Mouse (Mus musculus) heart, postnatal 14 days (tissue): Measurements from ENCODE around the gene Rxra. TPM values are rescaled to one million over a fixed set of nuclear protein-coding genes. Genes with fewer than 3 reads are reported as not detected.
A peak's percentile ranks its signal among the peaks of the same experiment; 100 is the strongest.

ENCODE experiments used
- DNase-seq, 2 experiments: peaks; one replicate each; pipeline ENCODE4 v3.0.0; 2021 to 2022
- intact Hi-C: fragments of 180-260 bp; cut with DNase I; formaldehyde crosslinking; loops from one replicate; pipeline ENCODE4 v1.15.1; 2025
- total RNA-seq, 2 experiments: library from RNA; stranded (reverse); gene quantifications; 2 replicates each; pipeline ENCODE4 v1.2.3; 2021

The Rxra gene
- total RNA-seq, 2 experiments from 2014 or later: 38.8 to 42.2 TPM

GRCm38 (mm10) chr2:27758414-27759301 is 82.4 kb downstream of the Rxra start:
- DNase-seq: peak; percentile 93 to 94
- intact Hi-C loops: no loop called here

GRCm38 (mm10) chr2:27759431-27759830 is 83.2 kb downstream of the Rxra start:
- intact Hi-C loops: no loop called here
- no peak for DNase-seq

DNA sequence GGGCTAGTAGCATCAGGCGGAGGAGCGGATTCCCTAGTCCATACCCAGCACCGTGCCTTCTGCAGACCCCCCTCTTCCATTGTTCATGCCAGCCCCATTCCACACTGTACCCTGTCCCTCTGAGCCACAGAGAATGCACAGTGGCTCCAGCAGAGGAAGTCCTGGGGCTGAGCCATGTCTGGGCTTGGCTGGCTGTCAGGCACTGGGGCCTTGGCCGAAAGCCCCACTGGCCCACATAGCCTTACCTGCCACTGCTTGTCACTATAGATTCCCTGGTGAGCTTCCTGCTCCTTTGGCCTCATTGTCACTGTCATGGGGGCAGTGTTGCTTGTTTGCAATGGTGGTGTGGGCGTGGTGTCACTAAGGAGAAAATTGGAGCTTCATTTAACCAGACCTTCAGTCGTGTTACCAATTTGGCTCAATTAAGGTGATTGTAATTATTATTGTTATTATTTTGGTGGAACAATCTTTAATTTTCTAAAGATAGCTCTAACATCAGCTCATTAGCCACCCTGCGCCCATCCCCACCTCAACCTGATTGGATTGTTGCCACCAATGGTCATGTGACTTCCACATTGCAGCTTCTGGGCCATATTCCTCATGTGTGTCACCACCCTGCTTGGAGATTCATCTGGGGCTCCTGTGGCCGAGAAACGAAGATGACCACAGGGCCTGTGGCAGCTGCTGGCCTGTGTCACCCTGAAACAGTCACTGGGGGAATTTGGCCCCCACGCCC is 85.2 kb downstream of the Rxra start:
- intact Hi-C loops: loop anchor here (2.0 to 5.0 kb wide), 2 partner anchors 79 to 474 kb away; no protein-coding TSS in a partner anchor
- no peak for DNase-seq

DNA sequence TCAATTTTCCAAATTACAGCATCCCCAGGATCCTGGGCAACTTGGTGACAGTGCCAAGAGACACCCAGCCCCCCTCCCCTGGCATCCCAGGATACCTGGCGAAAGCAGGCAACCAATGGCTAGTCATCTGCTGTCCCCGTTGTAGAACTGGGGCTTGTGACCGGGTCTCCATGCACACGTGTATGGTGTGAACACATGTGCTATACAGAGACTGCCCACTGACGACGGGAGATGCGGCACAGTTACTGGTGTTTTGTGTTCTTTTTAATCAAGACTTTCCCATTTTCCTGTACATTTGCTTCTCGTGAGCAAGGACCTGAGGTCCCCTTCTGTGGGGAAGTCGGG is 85.7 kb downstream of the Rxra start:
- intact Hi-C loops: loop anchor here (2.0 to 5.0 kb wide), 2 partner anchors 79 to 475 kb away; no protein-coding TSS in a partner anchor
- DNase-seq: no peak

GRCm38 (mm10) chr2:27762509-27762908 is 86.3 kb downstream of the Rxra start:
- intact Hi-C loops: loop anchor here (5.0 kb wide), 1 partner anchor 475 kb away; no protein-coding TSS in a partner anchor
- DNase-seq: peak in 1 of 2 experiments; percentile 47

GRCm38 (mm10) chr2:27762920-27763780 is 86.9 kb downstream of the Rxra start:
- intact Hi-C loops: loop anchor here (5.0 kb wide), 1 partner anchor 476 kb away; no protein-coding TSS in a partner anchor
- no peak for DNase-seq

- intact Hi-C loops: loop anchor here (2.0 to 5.0 kb wide), 2 partner anchors 66 to 477 kb away; no protein-coding TSS in a partner anchor
Observed at GRCm38 (mm10) chr2:27764256-27764936, 88.2 kb downstream of the Rxra start.

DNA sequence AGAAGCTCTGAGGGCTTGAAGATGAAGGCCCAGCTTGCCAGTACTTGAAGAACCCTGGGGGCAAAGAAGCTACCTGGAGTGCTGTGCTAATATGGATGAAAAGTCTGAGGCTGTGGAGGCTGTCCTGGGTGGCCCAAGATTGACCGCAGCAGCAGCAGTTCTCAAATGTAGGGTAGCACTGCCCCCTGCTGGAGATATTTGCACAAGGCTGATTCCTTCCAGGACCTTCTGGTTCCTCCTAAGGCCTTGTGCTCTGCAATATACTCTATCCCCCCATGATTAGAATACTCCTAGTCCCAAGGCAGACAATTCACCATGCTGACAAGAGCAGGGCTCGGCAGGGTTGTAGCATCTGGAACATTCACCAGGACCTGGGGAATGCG is 88.7 kb downstream of the Rxra start:
- intact Hi-C loops: loop anchor here (1.0 to 5.0 kb wide), 3 partner anchors 66 to 478 kb away; no protein-coding TSS in a partner anchor
- DNase-seq: peak; percentile 88 to 94

More at GRCm38 (mm10) chr2:27764256-27764936, 88.2 kb downstream of the Rxra start:
- no peak for DNase-seq

DNA sequence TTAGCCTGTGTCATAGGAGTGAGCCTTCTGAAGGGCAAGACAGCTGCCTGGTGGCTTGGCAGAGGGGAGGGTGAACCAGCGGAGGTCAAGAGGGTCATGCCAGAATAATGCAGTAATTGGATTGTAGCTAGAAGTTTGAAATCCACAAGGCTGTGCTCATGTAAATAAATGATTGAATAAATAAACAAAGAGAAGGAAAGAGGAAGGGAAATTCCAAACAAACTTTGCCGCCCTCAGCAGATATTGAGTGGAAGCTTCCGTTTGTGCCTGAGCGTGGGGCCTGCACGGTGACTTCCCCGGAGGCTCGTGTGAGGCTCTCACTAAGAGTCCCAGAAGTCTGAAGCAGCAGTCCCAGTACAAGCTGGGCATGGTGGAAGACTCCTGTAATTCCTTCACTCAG is 91.5 kb downstream of the Rxra start:
- no peak for DNase-seq
- intact Hi-C loops: no loop called here

- intact Hi-C loops: loop anchor here (5.0 kb wide), 2 partner anchors 533 to 653 kb away; no protein-coding TSS in a partner anchor
- no peak for DNase-seq
Observed at GRCm38 (mm10) chr2:27769701-27770100, 93.5 kb downstream of the Rxra start.

DNA sequence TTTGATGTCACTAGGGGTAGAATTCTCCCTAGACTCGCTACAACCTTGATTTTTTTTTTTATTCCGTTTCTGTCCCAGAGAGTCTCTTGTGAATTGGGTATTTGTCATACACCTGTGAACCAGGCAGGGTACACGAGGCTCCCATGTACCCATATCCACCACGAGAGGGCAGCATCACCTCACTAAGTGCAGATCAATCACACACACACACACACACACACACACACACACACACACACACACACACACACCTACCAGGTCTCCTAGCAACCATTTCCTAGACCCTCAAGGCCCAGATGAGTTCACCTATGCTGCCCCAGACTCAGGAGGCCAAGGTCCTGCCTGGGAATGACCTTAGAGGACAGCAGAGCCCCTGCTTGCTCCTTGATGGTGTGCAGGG is 94.0 kb downstream of the Rxra start:
- peak; percentile 70 to 79 for DNase-seq
- intact Hi-C loops: loop anchor here (5.0 kb wide), 2 partner anchors 532 to 652 kb away; no protein-coding TSS in a partner anchor

DNA sequence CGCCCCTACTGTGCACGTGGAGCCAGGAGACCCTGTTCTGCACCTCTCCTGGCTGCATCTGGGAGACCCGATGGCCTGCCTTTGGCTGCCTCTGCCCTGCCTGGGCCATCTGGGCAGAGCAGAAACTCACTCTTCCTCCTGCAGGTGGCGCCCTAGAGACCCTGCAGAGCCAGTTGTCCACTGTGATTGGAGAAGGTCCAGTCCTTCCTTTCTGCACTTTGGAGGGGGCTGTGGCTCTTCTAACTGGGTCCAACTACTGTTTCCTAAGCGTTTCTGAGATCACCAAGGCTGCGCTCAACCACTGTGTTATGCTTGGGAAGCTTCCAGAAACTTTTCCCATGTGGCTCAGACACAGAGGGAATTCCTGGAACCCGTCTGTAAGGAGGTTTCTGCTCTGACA is 95.7 kb downstream of the Rxra start:
- intact Hi-C loops: loop anchor here (1.0 to 5.0 kb wide), 5 partner anchors 116 to 650 kb away; no protein-coding TSS in a partner anchor
- peak; percentile 88 to 94 for DNase-seq

GRCm38 (mm10) chr2:27772841-27773388 is 96.7 kb downstream of the Rxra start:
- intact Hi-C loops: loop anchor here (1.0 to 5.0 kb wide), 4 partner anchors 115 to 649 kb away; no protein-coding TSS in a partner anchor

GRCm38 (mm10) chr2:27773980-27774730 is 97.9 kb downstream of the Rxra start:
- peak; percentile 75 to 81 for DNase-seq
- intact Hi-C loops: loop anchor here (5.0 kb wide), 2 partner anchors 528 to 648 kb away; no protein-coding TSS in a partner anchor

More at GRCm38 (mm10) chr2:27772841-27773388, 96.7 kb downstream of the Rxra start:
- no peak for DNase-seq

GRCm38 (mm10) chr2:27775006-27775405 is 98.8 kb downstream of the Rxra start:
- intact Hi-C loops: no loop called here
- no peak for DNase-seq

DNA sequence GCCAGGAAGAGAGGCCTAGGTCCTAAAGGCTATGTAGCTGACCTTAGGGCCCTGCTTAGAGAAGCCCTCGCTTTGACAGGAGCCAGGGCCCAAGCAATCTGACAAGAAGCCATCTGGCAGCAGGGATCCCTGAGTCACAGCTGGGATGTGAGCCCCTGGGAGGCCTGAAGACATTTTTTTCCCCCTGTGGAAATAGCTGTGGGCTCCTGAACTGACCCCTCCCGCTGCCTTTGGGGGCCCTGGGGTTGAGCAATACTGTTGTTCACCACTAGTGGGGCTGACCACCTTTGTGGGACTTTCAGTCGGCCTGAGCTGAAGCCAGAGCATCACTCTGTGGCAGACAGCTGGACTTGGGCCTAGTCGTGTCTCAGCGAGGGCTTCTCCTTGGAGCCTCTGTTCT is 99.4 kb downstream of the Rxra start:
- peak; percentile 36 to 67 for DNase-seq
- intact Hi-C loops: no loop called here

DNA sequence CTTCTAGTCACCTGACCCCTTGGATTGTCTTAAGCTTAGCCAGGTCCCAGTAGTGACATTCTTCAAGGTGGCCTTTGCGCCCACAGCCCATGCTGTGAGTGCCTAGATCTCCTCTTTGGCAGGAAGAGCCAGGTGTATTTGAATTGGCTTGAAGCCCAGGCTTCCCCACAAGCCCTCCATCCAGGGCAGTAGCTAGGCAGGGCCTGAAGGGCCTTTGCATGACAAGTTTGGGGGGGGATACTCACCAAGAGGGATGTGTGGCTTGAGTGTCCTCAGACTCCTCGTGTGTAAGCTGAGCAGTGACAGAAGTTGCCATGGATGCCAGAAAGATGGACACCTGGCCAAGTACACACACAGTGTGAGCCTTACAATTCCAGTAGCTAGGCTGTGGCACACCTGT is 101.5 kb downstream of the Rxra start:
- DNase-seq: no peak
- intact Hi-C loops: loop anchor here (2.0 kb wide), 1 partner anchor 19 kb away; no protein-coding TSS in a partner anchor

DNA sequence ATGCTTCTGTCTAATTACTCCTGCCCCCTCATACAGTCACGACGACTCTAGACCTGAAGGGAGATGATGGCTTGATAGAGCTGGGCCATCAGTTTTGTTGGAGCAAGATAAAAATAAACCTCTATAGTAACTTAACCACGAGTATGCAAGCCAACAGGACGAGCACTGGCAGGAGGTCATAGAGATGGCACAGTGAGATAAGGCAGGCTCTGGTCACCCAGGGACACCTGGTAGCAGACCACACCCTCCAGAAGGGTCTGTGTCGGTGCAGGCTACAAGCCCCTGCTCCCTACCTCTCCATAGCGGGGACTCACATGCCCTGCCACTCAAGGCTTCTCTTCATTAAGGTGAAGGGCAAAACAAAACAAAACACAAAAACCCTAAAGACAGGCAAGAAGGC is 102.0 kb downstream of the Rxra start:
- no peak for DNase-seq
- intact Hi-C loops: loop anchor here (2.0 kb wide), 1 partner anchor 19 kb away; no protein-coding TSS in a partner anchor
